Mouse (Mus musculus) left cerebral cortex, postnatal 14 days (tissue): ENCODE data around the gene Gm9945. TPM values are rescaled to one million over a fixed set of nuclear protein-coding genes. Genes with fewer than 3 reads are reported as not detected.

Experiments used
- DNase-seq, 2 experiments: peaks; one replicate each; pipeline ENCODE4 v3.0.0; 2021 to 2022; ENCODE audit warnings: low spot score in 2 of 2, mixed read lengths in 1 of 2
- intact Hi-C: fragments of 180-260 bp; cut with DNase I; formaldehyde crosslinking; loops from one replicate; pipeline ENCODE4 v1.15.1; 2025
- total RNA-seq, 2 experiments: library from RNA; stranded (reverse); gene quantifications; 2 replicates each; pipeline ENCODE4 v1.2.3; 2021

Gm9945 gene
- total RNA-seq, 2 experiments from 2014 or later, result 2.2 to 3.6 TPM

DNA sequence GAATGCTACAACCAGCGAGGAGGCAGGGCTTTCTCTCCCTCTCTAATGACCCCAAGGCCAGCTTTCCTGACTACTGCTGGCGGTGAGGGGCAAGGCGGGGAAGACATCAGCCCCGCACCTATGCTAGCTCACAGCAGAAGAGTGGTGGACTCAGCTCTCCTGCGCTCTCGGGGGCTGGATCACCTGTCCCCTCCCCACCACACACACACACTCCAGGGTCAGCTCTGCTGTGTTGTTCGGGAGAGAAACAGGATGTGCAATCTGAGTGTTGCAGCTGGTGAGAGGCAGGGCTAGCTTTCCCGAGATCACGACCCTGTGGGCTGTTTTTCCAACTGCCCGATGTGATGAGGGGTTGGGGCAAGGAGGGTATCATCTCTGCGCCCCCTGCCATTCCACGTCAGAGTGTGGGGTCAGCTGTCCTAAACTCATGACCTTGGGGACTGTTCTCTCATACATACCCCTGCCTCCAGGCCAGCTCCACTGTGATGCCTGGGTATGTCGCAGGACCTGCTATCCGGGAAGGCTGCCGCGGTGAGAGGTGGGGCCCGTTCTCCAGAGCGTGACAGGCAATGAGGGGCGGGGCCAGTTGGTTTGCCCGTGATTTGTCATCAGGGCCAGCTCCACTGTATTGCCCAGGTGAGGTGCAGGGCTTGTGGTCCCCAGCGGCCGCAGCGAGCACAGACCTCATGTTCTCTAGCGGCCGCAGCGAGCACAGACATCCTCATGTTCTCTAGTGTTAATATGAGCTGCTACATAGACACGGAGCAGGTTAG is 7.0 kb downstream of the Gm9945 start:
- intact Hi-C loops, result no loop called here
- DNase-seq, result no peak

GRCm38 (mm10) chr11:53489007-53489406 is 9.0 kb downstream of the Gm9945 start:
- DNase-seq, result no peak
- intact Hi-C loops, result no loop called here

DNA sequence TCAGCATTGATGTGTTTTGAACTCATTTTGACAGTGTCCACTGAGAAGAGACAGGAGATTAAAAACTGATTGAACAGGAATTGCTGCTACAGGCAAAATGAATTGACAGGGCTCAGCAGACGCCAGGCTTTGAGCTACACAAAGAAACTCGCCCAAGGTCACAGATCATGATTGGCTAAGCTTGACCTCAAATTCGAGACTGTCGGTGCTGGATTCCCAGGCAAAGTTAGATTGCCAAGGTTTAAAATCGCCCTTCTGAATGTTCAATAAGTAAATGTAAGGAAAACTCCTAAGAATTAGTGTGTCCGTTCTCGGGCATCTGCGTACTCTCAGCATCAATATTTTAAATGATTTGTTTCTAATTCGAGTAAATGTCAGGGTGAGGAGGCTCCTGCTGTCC is 9.5 kb downstream of the Gm9945 start:
- no peak for DNase-seq
- intact Hi-C loops, result no loop called here

GRCm38 (mm10) chr11:53491954-53492401 is 12.0 kb downstream of the Gm9945 start:
- DNase-seq, result peak in 1 of 2 experiments; percentile 26
- intact Hi-C loops, result loop anchor here (5.0 kb wide), 1 partner anchor 75 kb away; the partner anchor contains the start of gene Kif3a

DNA sequence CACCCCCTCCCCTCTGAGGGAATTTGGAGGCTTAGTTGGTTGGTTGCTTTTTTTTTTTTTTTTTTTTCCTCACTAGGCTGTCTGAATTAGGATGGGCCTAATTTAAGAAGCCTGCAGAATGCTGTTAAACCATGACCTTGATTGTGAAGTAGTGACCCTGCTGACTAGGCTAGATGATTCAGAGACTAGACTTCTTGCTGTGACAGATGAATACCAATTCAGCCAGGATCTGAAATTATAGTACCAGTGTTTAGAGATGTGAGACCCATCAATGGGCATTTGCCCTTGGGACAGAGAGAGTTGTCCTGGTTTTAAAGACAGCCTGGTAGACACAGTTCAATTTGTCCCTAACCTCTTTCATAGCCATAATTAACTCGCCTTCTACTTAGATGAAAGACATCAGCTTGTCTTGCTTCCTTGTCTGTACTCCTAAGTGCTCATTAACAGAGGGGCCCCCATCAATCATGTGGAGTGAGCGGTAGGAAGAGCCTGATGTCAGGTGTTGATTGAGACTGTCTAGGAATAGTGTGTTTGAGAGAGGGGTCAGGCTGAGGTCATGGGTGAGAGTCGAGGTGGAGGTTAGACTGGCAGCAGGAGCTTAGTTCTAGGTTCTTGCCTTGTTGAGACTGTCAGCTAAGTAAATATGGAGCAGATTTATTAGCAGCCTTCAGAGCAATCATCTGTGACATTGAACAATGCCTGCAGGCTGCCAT is 13.4 kb downstream of the Gm9945 start:
- intact Hi-C loops, result loop anchor here (5.0 kb wide), 1 partner anchor 74 kb away; the partner anchor contains the start of gene Kif3a
- DNase-seq, result no peak

DNA sequence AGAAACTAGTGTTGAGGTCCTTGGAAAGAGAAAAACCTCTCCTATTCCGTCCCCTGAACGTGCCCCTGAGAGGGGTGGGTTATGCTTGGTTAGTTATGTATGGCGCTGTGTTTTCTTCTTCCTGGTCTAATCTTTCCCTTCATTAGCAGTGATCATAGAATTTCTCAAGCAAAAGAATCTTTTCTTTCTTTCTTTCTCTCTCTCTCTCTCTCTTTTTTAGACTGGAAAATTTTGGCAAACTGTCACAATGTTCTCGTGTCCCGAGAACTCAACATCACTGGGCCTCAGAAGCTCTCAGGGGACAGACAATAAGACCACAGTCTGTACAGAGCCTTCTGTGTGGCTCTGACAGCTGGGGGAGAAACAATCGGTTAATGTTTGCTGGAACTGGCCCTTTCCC is 15.5 kb downstream of the Gm9945 start:
- no peak for DNase-seq
- intact Hi-C loops, result no loop called here

GRCm38 (mm10) chr11:53496946-53497345 is 17.0 kb downstream of the Gm9945 start:
- intact Hi-C loops, result no loop called here
- peak; percentile 61 to 78 for DNase-seq

- no peak for DNase-seq
- intact Hi-C loops, result no loop called here
Observed at GRCm38 (mm10) chr11:53500569-53500968, 20.6 kb downstream of the Gm9945 start.

GRCm38 (mm10) chr11:53502039-53502765 is 22.2 kb downstream of the Gm9945 start:
- intact Hi-C loops, result no loop called here
- DNase-seq, result peak; percentile 50 to 62

- DNase-seq, result no peak
- intact Hi-C loops, result no loop called here
Observed at GRCm38 (mm10) chr11:53503738-53504137, 23.8 kb downstream of the Gm9945 start.

DNA sequence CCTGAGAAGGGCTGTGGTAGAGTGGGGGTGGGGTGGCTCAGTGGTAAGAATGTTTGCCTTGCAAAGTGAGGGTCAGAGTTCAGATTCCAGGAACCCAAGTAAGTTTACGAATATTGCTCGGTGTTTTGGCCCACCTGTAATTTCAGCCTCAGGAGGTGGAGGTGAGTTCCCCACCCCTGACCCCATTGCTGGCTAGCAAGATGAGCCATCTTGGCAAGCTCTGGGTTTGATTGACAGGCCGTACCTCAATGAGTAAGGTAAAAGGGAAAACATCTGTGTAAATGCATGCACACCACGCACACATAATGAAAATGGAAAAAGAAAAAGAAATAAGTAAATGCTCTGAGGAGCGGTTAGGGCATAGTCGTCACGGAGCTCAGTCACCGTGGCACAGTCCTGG is 24.4 kb downstream of the Gm9945 start:
- intact Hi-C loops, result no loop called here
- no peak for DNase-seq

GRCm38 (mm10) chr11:53505026-53505663 is 25.2 kb downstream of the Gm9945 start:
- intact Hi-C loops, result no loop called here
- no peak for DNase-seq

GRCm38 (mm10) chr11:53507098-53507805 is 27.3 kb downstream of the Gm9945 start:
- intact Hi-C loops, result no loop called here
- DNase-seq, result no peak

DNA sequence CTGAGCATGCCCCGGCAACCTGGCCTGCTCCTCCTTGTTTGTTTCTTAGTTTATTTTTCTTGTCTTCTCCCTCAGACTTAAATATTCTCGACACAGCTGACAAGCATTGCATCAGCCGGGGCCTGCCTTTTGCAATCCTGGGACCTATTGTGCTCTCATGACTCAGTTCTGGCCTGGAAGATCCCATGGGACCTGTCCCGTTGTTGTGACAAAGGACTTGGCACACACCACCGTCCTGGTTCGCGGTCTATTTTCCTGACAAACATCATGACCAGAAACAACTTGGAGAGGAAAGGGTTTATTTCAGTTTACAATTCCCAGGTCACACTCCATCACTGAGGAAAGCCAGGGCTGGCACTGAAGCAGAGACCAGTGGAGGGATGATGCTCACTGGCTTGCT is 28.2 kb downstream of the Gm9945 start:
- intact Hi-C loops, result no loop called here

GRCm38 (mm10) chr11:53508591-53508990 is 28.6 kb downstream of the Gm9945 start:
- intact Hi-C loops, result no loop called here
- no peak for DNase-seq

More for the DNA sequence above, 28.2 kb downstream of the Gm9945 start:
- DNase-seq, result no peak

GRCm38 (mm10) chr11:53510351-53510750 is 30.4 kb downstream of the Gm9945 start:
- no peak for DNase-seq
- intact Hi-C loops, result no loop called here

DNA sequence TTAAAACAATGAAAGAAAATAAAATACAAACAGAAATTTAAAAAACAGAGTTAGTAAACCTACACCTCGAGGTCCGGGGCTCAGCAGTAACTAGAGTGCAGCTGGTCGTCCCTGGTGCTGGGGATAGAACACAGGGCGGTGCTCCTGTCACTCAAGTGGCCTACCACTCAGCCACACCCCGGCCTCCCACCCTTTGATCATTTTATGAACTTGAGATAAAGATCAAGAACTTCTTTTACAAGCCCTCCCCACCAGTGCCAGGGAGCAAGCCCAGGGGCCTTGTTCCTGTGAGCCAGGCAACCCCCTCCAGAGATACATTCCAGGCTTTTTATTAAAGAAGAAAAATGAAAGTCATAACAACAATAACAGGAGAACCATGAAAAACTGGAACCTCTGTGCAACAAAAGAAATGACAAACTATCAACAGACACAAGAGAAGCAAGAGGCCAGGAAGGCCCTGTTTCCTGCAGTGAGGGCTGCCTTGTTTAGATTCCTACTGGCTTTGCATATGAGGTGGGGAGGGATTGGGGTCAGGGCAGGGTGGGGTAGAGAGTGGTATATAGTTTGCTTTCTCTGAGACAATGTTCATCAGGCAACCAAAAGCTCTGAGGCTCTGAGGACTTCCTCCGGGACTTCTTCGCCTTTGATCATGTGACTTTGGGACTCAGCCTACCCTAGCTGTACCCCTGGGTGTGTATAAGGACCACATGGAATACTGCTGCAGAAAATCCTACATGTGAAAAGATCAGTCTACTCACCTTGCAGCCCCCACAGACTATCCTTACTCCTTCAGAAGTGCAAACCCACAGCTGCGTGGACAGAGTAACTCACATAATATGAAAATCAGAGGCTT is 37.0 kb downstream of the Gm9945 start:
- intact Hi-C loops, result no loop called here
- DNase-seq, result no peak

DNA sequence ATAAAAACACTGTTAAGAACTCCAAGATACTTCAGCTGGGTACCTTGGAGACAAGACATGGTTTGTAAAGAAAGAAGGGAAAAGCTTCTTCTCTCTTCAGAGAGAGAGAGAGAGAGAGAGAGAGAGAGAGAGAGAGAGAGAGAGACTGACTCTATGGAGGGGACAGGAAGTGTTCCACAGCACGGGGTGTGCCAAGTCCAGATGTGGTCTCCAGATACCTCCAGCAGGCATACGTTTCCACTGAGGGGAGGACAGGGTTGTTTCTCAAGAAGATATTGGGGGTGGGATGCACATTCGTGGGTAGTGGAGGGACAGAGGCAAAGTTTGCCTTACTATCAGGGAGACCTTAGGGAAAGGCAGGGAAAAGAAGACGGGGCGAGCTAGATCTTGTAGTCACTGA is 38.8 kb downstream of the Gm9945 start:
- intact Hi-C loops, result no loop called here
- no peak for DNase-seq
